Mouse (Mus musculus) brown adipose tissue, adult 24 weeks (tissue): ENCODE results near the gene Pibf1. TPM values are rescaled to one million over a fixed set of nuclear protein-coding genes. Genes with fewer than 3 reads are reported as not detected.

Source experiments
- H3K27ac ChIP-seq: fragments of 200-500 bp; replicated peaks from 2 replicates; pipeline ENCODE4 v1.5.1; 2012; ENCODE audit warnings: low read depth, mild to moderate bottlenecking, low read length
- H3K4me1 ChIP-seq: fragments of 200-500 bp; 2 replicates; pipeline ENCODE4 v1.6.1; 2012; ENCODE audit warnings: low read length, mixed read lengths; ENCODE audit not compliant: control insufficient read depth, insufficient read depth, insufficient read length
- H3K4me3 ChIP-seq: fragments of 200-500 bp; 2 replicates; pipeline ENCODE4 v1.5.1; 2012; ENCODE audit warnings: low read depth, mild to moderate bottlenecking, low read length, moderate library complexity; ENCODE audit not compliant: insufficient read depth
- polyA plus RNA-seq: library from polyadenylated mRNA; stranded (reverse); fragments of >200 nt; gene quantifications from 2 replicates; pipeline ENCODE4 v1.2.4, GENCODE M21; 2012; ENCODE audit not compliant: missing spikeins, insufficient read depth, insufficient read length

Pibf1 gene
- polyA plus RNA-seq, 1 experiment: 5.1 TPM

DNA sequence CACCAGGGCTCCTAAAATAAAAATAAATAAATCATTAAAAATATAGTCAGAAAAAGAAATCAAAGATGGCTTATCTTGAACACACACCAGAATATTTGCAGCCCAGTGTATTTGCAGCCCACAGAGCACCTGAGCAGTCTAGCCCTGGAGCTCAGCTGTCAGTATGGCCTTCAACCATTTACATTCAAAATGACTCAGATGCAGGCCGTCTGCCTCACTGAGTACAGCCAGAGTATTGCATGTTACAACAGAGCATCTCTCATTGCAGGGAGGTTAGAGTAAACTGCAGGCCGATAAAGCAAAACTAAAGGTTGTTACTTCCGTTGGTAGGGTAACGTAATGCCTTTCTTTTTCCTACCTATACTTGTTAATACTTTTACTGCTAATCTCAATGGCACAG is 24.9 kb downstream of the Pibf1 start:
- no peaks in the 10 kb centered on the region for H3K4me1 ChIP-seq

DNA sequence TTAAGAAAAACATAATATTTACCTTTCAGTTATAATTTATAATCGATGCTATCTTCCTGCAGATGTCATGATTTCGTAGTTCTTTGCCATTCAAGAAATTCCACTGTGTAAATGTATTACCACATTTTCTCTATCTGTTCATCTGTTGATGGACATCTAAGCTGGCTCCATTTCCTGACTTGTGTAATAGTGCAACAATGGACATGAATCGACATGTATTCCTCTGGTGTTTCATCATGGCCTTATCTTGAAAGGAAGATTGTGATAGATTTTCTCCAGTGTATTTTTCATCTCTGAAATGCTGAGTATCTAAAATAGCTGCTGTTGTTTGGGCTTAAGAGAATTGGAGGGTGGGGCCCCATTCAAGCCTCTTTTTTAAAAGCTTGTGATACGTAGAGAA is 27.5 kb downstream of the Pibf1 start:
- Histone ChIP-seq H3K27ac (no peak overlapping the region), H3K4me1 (no peaks in the 10 kb centered on the region), H3K4me3 (no peak overlapping the region)

More for the DNA sequence above, 24.9 kb downstream of the Pibf1 start:
- H3K4me3 ChIP-seq: no peak overlapping the region
- no peak overlapping the region for H3K27ac ChIP-seq

DNA sequence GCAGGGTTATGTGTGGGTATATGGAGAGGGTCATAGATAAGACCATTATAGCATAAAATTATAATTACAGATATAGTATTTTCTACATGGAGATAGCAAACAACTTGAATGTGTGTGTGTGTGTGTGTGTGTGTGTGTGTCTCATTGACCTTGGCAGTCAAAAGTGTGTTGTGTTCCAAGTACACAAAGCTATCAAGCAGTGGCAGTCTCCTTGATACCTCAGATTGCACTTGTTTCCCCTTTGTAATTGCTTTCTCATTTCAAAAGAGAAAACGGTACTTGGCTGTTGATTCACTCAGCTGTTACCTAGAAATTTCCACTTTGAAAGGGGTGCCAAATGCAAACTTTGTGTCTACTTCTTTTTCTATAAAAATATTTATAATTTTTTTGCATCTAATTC is 28.3 kb downstream of the Pibf1 start:
- Histone ChIP-seq H3K4me1 (no peaks in the 10 kb centered on the region), H3K4me3 (no peak overlapping the region), H3K27ac (no peak overlapping the region)

DNA sequence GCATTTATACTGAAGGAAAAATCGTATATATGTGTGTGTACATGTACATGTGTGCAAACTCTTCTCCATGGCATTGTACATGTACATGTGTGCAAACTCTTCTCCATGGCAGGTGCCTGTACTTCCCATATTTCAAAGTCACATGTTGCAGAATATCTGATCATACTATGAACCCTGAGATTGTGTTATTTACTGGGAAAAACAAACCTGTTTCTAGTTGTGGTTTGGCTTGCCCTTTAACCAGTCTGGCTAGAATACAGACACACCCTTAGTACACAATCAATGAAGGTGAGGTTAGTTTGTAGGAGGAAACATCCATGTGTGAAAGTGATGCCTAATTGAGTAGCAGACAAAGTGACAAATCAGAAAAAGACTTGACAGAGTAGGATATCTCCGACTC is 29.8 kb downstream of the Pibf1 start:
- Histone ChIP-seq H3K4me3 (no peak overlapping the region), H3K4me1 (no peaks in the 10 kb centered on the region), H3K27ac (no peak overlapping the region)

DNA sequence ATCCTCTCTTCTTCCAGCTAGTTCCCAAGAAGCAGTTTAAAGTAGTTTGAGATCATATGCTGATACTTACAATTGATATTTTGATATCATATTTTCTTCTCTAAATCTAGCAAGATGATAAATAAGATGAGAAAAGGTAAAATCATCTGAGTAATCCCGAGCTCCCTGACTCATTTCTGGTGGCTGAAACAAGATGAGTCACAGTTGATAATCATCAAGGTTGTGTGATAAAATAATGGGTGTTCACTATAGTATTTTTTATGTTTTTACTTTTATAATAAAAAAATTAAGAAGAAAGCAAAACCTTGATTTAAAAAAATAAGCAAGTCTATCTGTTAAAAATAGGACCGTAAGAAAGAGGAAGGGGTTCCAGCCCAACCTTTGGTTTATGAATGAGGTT is 34.8 kb downstream of the Pibf1 start:
- H3K4me3 ChIP-seq: no peak overlapping the region
- H3K4me1 ChIP-seq: no peaks in the 10 kb centered on the region
- H3K27ac ChIP-seq: no peak overlapping the region

DNA sequence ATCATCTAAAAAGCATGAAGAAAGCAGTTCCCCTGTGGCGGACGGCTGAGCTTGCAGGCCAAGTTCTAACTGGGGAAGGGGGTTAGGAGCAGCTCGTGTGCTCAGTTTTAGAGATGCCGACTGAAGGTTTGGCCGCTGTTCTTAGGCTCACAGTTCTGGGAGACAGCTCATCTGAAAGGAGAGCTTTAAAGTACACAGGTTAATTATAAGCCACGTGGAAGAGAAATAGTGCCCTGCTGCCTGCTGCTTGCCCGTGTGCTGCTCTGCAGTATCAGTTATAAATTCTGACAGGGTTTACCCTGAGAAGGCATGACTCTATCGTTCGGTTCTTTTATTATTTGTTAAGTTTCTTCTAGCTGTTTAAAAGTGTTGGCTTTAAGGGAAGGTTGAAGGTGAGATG is 36.5 kb downstream of the Pibf1 start:
- H3K4me1 ChIP-seq: no peaks in the 10 kb centered on the region
- no peak overlapping the region for H3K4me3 ChIP-seq
- no peak overlapping the region for H3K27ac ChIP-seq

DNA sequence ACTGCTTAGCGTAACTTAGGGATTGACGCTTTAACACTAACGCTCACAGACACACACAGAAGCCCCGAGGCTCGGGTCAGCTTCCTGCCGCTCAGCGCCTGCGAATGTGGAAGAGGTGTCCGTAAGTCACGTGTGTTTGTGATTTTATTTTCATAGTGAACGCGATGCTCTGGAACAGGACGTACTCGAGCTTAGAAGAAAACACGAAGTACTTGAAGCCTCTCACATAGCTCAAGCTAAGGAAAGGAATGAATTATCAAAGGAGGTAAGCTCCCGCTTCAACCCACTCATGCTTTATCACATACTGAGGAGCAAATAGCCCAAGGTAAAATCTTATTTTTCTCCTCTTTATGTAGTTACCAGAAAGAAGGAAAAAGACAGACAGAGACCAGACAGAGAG is 37.1 kb downstream of the Pibf1 start:
- no peak overlapping the region for H3K27ac ChIP-seq
- no peaks in the 10 kb centered on the region for H3K4me1 ChIP-seq
- H3K4me3 ChIP-seq: no peak overlapping the region

DNA sequence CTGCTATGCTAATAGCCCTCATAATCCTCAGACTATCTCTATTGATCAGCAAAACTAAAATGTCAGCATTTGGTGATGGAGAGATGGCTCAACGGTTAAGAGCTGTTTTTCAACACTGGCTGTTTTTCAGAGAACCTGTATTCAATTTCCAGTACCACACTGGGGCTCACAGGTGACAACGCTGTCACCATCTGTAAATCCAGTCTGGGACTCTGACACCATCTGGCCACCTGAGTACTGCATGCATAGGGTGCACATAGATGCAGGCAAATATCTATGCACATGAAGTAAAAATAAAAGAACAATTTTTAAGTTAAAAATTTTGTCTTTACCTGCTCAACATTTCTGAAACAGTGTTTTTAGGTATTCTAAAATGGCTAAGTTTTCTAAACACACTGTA is 40.8 kb downstream of the Pibf1 start:
- Histone ChIP-seq H3K4me3 (no peak overlapping the region), H3K4me1 (no peaks in the 10 kb centered on the region), H3K27ac (no peak overlapping the region)

DNA sequence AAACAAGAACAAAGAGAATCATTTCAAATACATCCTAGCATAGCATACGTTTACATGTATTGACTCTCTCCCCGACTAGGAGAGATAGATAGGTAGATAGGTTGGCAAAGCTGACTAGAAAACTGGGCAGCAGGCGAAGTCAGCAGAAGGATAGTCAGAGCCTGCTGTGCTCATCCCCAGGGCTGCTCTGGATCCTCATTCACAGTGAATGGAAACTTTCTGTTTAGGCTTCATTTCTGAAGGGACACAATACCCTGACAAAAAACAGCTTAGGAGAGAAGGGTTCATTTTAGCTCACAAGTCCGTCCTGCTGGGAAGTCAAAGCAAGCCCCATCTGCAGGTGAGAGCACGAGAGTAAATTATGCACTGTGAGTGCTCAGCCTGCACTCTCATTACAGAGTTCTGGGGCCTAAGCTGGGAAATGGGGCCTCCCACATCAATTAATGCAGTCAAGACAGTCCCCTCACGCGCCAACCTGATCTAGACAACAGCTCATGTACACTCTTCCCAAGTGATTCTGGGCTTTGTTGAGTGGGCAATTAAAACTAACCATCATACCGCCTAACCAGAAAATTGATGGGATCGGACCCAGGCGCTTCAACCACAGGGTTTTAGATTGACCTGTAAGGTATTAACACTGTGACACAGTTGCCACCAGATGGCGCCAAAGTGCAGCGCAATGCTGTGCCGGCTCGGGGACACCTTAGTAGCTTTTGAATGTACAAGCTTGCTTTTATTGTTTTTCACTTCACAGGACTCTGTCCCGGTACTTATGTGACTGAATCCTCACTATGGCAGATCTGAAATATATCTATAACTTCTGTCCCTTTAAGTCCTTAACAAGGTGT is 42.8 kb downstream of the Pibf1 start:
- Histone ChIP-seq H3K4me3 (no peak overlapping the region), H3K4me1 (no peaks in the 10 kb centered on the region), H3K27ac (no peak overlapping the region)

DNA sequence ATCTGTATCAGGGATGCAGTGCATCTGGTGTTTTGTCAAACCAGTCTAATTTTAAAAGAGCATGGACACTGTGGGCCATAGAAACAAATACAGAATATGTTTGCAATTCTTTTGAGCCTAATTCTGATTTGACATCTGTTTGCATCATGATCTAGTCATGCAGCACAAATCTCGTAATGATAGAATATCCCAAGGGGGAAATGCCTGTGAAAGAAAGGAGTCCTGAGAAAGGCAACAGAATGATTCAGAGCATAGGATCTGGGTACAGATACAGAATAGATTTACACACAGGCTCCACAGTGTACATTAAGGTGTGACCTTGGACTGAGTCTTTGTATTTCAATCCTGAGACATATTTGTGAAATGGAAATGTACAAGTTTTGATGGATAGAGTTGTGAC is 47.6 kb downstream of the Pibf1 start:
- H3K4me3 ChIP-seq: no peak overlapping the region
- H3K27ac ChIP-seq: no peak overlapping the region
- H3K4me1 ChIP-seq: no peaks in the 10 kb centered on the region

DNA sequence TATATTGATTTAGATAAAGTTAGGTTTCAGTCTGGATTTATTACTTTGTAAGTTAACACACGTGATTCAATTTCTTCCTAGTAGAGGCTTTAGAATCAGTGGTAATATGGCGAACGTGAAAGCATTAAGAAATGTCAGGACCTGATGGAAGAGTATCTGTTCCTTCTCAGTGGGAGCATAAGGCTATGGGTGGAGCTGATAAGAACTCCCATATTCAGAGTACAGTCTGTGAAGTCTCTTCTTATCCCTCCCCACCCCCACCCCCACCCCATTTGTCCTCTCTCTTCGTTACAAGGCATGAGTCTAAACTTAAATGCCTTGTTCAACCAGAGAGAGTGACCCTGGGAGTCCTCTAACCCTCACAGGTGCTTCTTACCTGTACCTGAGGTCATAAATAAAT is 53.5 kb downstream of the Pibf1 start:
- Histone ChIP-seq H3K4me3 (no peak overlapping the region), H3K4me1 (no peaks in the 10 kb centered on the region), H3K27ac (no peak overlapping the region)

DNA sequence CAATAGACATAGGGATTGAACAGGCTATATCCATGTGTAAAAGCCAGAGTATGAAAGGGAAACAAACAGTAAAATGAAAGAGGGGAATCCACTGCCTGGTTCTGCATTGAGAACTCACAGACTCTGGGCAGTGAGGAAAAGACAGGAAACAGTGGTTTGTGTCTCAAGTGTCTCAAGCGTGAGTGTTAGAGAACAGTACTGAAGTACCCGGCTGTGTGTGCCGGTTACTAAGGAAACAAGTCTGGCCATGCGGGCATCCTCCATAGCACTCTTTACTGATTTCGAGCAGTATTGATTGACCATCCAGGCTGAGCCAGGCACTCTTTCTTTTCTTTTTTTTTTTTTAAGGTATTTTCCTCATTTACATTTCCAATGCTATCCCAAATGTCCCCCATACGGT is 60.7 kb downstream of the Pibf1 start:
- Histone ChIP-seq H3K4me3 (no peak overlapping the region), H3K27ac (no peak overlapping the region), H3K4me1 (no peaks in the 10 kb centered on the region)

DNA sequence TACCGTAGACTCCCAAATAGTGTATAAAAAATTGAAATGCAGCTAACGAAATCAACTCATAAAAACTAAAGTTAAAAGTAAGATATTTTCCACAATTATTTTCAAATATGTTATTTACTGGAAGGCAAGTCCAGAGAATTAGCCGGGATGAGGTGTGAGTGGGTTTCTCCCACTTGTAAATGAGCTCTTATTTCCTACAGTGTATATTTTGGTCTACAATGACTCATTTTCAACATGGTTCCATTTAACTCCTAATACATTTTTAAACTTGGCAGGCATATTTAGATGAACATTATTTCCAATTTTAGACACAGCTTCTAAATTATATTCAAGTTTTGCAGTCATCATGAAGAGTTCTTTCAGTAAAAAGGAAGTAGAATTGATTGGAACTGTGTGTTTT is 63.8 kb downstream of the Pibf1 start:
- no peak overlapping the region for H3K27ac ChIP-seq
- no peak overlapping the region for H3K4me3 ChIP-seq
- H3K4me1 ChIP-seq: no peaks in the 10 kb centered on the region

DNA sequence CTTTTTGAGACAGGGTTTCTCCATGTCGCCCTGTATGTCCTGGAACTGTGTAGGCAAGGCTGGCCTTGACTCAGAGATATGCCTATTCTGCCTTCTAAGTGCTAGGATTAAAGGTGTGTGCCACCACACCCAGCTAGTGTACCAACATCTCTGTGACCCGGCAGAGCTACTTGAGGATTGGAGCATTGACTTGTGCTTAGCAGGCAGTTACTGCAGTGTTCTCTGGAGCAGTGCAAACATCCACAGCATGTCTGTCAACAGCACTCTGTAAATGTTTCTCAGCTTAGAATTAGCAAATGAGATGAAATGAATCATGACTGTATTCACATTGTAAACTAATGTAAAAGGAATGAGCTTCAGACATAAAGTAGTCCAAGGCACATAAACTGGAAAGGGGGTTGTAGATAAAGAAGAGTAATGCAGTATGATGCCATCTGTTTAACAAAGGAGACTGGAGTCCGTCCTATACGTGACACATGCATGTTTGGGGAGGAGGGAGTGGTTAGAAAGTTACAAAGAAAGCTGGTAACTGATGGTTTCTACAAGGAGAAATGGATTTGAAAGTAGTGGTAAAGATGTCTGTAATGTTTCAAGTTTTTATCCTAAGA is 75.0 kb downstream of the Pibf1 start:
- Histone ChIP-seq H3K27ac (no peak overlapping the region), H3K4me1 (no peaks in the 10 kb centered on the region), H3K4me3 (no peak overlapping the region)

DNA sequence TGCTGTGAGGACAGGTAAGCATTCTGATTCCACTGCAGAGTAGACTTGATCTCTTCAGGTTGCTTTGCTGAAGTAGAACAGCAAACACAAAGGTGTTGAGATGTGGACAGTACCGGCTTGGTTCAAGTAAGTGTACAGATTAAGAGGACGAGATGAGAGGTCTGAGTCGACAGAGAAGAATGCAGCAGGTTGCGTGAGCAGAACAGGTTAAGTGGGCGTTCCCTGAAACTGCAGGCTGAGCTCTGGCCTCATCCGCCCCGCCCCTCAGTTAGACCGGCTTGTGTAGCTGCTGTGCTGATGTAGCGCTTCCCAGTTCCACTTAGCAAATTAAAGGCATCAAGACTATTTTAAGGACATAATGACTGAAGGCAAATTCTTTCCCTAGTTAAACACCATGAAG is 77.3 kb downstream of the Pibf1 start:
- Histone ChIP-seq H3K4me1 (no peaks in the 10 kb centered on the region), H3K4me3 (no peak overlapping the region), H3K27ac (no peak overlapping the region)

DNA sequence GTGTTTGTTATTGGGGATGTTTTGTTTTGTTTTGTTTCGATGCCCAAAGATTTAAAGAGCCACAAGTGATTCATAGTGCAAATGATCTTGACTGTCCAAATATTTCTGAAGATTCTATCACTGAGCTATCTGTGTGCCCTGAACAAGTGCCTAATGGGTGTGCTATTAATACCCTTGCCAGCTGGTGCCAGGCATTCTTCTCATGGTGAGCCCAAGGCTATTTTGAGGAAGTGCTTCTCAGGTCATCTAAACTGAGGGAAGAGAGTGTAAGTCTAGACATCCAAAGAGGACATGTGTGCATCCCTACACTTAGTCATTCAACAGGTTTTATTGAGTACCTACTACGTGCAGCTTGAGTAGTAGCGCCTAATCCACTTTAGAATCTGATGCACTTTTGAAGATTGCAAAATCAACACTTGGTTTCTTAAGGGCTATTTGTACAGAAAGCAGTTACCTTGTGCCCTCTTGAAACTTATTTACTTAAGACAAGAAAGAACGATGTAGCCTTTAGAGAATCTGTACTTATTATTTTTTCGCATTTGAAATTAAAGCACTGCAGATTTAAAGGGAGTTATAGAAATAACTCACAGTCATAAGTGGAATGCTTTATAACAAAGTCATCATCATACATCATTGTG is 91.0 kb downstream of the Pibf1 start:
- H3K4me1 ChIP-seq: no peaks in the 10 kb centered on the region
- no peak overlapping the region for H3K4me3 ChIP-seq
- H3K27ac ChIP-seq: no peak overlapping the region
